Mouse (Mus musculus) C2C12 (cell line): Measurements from ENCODE around the gene Inpp5a.

Experiments
- CTCF ChIP-seq: IDR thresholded peaks from one replicate; pipeline ENCODE4 v1.5.1; 2011; ENCODE audit not compliant: control insufficient read depth, insufficient read depth, insufficient read length
- MYOD1 ChIP-seq: IDR thresholded peaks from one replicate; pipeline ENCODE4 v1.6.1; 2011; ENCODE audit warnings: low read depth; ENCODE audit not compliant: control insufficient read depth, insufficient read length
- USF1 ChIP-seq: IDR thresholded peaks from one replicate; pipeline ENCODE4 v1.6.1; 2011; ENCODE audit warnings: low read depth, mild to moderate bottlenecking, control low read depth, moderate library complexity

GRCm38 (mm10) chr7:139564161-139564560, 175.3 kb downstream of the Inpp5a start:
- TF ChIP-seq CTCF (no peak), MYOD1 (no peak), USF1 (no peak)
